Mouse (Mus musculus): ENCODE results near the gene Ppp1r1b. TPM values are rescaled to one million over a fixed set of nuclear protein-coding genes. Genes with fewer than 3 reads are reported as not detected.
"Not testable (repeated sequence)": the region's sequence is repeated elsewhere in the genome, so short reads cannot be mapped to it uniquely, and the experiment has no call there.

Ppp1r1b gene
- total RNA-seq, 2 experiments from 2014 or later, result 0.52 to 0.70 TPM

DNA sequence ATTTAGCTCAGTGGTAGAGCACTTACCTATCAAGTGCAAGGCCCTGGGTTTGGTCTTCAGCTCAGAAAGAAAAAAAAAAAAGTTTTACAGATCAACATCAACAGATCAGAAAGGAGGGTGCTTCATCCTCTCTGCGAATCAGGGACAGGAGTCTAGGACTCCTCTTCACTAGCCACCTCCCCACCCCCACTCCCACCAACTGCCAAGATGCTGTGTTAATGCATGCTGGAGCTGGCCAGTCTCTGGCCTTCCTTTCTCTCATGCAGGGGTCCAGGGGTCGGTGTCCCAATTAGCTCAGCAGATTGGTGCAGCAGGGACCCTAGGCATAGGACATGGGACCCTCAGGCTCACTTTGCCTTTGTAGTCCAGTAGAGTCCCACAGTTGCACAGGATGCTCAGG lies 22.4 kb downstream of the Ppp1r1b start:
- no peak for DNase-seq (ENCODE audit: low spot score in 2 of 2)

DNA sequence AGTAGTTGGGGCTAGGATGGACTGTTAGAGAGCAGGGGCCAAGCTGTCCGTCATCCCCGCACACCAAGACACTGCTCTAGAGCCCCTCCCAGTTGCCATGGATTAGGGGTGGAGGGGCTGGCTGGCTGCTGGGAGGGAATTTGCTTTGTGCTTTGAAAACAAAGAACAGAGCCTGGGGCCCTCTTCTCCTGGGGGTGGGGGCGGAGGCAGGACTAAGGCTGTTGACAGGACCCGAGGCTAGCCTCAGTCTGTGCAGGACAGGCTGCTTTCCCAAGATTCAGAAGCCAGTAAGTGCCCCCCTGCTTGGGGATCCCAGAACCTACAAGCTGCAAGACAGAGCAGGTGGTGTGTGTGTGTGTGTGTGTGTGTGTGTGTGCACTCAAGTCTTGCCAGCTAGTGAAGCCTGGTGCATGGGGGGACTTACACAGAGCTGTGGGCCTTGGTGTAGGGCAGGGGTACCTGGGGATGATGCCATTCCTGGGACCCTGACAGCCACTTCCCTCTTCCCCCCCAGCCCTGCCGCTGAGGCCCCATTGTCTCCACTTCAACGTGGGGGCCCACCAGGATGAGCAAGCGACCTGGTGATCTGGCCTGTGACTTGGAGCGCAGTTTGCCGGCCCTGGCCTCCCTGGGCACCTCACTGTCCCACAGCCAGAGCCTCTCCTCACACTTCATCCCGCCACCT lies 23.5 kb downstream of the Ppp1r1b start:
- no peak for DNase-seq (ENCODE audit: low spot score in 2 of 2)

DNA sequence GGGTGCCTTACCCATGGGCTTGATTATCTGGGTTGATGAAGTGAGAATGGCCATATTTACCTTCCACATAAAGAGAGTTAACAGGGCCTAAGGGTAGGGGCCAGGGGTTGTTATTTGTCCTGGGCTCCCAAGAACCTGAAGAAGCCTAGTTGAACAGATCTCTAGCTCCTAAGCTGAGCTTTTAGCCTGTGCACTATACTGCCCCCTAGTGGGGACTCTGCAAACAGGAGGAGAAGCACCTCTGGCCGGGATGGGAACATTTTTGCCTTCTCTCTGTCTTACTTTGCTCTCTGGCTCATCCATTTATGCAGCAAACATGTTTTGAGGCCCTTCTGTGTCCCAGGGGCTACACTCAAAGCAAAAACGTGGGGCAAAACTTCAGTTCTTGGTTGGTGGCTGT lies 24.2 kb downstream of the Ppp1r1b start:
- peak in 1 of 2 experiments; percentile 61 for DNase-seq (ENCODE audit: low spot score in 2 of 2)

- DNase-seq (ENCODE audit: low spot score in 2 of 2), result no peak
Observed at GRCm38 (mm10) chr11:98373244-98373643, 25.0 kb downstream of the Ppp1r1b start.

DNA sequence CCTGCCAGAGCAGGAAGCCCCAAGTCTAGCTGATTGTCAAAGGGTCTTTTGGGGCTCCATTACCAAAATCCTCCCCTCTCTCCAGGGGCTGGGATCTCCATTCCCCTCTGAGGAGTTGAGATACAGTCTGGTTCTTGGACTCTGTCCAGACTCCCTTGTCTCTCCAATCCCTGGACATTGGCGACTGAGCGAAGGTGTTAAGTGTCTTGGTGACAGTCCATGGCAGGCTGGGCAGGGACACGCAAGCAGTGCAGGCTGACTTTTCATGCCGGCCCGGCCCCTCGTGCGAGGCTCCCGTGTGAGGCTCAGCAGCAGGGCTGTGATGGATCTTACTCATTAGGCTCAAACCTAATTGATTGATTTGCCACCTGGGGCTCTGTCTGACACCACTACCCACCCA lies 26.1 kb downstream of the Ppp1r1b start:
- no peak for DNase-seq (ENCODE audit: low spot score in 2 of 2)

DNA sequence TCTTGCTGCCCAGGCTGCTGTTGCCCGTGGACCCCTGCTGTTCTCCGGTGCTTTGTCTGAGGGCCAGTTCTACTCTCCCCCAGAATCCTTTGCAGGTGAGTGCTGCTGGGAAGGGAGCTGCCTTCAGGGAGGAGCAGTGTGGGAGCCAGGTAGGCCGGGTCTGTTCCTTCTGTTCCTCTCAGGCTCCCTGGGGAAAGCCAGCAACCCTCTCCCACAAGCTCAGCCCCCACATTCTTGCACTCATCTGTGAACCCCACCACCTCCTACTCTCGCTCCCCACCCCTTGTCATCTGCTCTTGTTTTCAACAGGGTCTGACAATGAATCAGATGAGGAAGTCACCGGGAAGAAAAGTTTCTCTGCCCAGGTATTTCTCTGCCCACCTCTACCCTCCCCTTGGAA lies 28.6 kb downstream of the Ppp1r1b start:
- DNase-seq (ENCODE audit: low spot score in 2 of 2), result no peak

- no peak for DNase-seq (ENCODE audit: low spot score in 2 of 2)
Observed at GRCm38 (mm10) chr11:98377787-98378186, 29.6 kb downstream of the Ppp1r1b start.

DNA sequence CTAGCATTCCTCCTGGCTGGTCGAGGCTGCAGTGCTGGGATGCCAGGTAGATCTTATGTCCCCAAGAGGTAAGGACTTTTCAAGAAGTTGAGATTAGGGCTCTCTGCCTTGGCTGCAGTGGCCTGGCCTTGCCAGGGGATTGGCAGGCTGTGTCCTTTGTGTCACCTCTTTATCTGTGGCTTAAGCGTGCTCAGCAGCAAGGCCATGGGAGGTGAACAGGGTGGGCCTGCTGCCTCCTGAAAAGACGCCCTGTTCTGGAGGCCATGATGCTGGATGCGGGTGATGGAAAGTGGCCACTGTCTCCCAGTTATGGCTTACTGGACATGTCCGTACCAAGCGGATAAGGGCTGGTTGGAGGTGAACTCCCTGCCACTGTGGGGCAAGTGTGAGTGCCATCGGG lies 31.2 kb downstream of the Ppp1r1b start:
- no peak for DNase-seq (ENCODE audit: low spot score in 2 of 2)

DNA sequence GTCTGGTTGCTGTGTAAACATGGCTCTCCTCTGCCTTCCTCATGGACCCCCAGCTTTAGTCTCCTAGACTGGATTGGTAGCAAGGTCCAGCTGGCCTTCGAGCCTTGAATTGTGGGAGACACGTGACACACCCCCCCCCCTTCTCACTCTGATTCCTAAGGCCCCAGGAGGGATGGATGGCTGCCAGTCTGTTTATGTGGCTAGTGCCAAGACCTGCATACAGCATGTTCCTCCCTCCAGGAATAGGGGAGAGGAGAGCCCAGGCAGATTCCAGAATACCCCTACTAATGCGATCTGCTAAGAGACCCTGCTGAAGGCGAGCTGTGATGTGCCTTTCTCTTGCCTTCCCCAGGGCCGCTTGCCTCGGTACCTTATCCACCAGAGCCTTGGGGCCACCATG lies 31.9 kb downstream of the Ppp1r1b start:
- DNase-seq (ENCODE audit: low spot score in 2 of 2), result no peak

- DNase-seq (ENCODE audit: low spot score in 2 of 2), result no peak
Observed at GRCm38 (mm10) chr11:98381651-98382050, 33.4 kb downstream of the Ppp1r1b start.

DNA sequence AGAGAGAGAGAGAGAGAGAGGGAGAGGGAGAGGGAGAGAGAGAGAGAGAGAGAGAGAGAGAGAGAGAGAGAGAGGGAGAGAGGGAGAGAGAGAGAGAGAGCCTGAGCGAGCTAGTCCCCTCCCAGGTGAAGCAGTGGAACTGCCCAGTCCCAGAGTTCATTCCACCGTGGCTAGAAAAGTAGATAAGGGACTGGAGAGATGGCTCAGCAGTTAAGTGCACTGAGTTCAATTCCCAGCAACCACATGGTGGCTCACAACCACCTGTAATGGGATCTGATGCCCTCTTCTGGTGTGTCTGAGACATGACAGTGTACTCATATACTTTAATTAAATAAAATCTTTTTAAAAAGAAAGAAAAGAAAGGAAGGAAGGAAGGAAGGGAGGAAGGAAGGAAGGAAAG lies 34.2 kb downstream of the Ppp1r1b start:
- DNase-seq (ENCODE audit: low spot score in 2 of 2), result not testable (repeated sequence)

DNA sequence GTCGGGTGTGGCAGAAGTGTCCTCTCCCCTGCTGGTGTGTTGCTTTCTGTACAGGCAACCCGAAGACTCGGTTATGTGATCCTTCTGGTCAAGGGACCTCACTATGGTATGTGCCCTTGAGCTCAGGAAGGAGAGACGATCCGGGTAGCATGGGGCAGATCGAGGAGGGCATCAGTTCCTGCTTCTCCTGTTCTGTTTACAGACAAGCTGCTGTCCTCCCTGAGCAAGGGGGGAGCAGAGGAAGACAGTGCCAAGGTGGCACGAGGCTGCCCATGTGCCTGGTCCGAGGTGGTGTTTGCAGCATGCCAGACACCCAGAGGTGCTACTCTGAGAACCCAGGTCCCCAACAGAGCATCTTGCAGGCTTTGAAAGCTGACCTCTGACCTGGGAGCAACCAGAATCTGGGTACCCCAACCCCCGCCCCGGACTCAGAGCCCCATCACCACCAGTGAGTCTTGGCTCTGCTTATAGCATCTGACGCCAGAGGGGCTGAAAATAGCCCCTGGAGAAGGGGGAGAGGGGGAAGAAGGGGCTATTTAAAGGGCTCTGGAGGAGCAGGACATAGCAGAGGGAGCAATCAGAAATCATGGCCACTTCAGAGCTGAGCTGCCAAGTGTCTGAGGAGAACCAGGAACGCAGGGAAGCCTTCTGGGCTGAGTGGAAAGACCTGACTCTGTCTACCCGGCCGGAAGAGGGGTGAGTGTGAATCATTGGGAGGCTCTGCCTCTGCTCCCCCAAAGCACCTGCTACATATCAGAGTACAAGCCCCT lies 35.2 kb downstream of the Ppp1r1b start, which contains the start of gene Tcap:
Gene Tcap, plus strand, starts transcription at position 551 of the 770 bp plus-strand sequence.
- no peak for DNase-seq (ENCODE audit: low spot score in 2 of 2)

DNA sequence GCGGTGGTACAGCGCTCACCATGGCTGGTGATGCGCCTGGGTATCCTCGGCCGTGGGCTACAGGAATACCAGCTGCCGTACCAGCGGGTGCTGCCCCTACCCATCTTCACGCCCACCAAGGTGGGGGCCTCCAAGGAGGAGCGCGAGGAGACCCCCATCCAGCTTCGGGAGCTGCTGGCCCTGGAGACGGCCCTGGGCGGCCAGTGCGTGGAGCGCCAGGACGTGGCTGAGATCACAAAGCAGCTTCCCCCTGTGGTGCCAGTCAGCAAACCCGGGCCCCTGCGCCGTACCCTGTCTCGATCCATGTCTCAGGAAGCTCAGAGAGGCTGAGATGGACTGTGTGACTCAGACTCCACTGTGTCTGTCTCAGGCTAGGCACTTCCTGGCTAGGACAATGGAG lies 36.0 kb downstream of the Ppp1r1b start:
- no peak for DNase-seq (ENCODE audit: low spot score in 2 of 2)

DNA sequence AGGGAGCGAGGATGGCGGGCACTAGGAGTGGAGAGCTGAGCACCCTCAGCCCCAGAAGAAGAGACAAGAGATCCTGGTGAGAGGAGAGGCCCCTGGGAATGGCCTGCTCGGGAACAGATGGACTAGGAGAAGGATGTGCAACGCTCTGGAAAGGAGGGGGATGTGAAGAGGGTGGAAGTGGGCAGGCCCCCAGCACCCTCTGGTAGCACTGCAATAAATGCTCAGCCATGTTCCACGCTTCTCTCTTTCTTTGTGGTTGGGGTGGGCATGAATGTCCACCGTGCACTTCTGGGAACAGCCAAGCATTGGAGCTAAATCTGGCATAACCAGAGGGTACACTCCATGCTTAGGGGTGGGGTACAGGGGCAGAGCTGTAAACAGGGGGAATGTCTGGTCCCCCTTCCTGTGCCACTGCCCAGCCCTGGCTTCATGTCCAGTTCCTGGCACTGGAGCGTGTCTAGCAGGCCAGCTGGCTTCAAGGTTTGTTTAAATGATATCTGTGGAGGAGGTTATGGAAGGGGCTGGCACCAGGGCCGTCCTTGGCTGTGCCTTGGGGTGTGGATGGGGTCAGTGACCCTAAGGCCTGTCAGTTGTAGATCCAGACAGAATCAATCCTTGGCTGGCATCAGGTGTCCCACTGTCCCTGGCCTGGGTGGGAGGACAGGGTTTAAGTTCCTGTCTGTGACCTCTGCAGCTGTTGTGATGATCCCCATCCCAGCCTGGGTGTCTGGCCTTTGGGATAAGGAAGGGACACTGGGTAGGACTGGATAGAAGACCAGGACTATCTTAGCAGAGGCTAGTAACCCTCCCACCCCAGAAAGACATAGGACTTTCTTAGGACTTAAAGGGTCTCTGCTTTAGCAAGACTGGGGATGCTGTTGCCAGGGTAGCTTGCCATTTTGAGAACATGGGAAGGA lies 36.8 kb downstream of the Ppp1r1b start:
- DNase-seq (ENCODE audit: low spot score in 2 of 2), result peak in 1 of 2 experiments; percentile 31

DNA sequence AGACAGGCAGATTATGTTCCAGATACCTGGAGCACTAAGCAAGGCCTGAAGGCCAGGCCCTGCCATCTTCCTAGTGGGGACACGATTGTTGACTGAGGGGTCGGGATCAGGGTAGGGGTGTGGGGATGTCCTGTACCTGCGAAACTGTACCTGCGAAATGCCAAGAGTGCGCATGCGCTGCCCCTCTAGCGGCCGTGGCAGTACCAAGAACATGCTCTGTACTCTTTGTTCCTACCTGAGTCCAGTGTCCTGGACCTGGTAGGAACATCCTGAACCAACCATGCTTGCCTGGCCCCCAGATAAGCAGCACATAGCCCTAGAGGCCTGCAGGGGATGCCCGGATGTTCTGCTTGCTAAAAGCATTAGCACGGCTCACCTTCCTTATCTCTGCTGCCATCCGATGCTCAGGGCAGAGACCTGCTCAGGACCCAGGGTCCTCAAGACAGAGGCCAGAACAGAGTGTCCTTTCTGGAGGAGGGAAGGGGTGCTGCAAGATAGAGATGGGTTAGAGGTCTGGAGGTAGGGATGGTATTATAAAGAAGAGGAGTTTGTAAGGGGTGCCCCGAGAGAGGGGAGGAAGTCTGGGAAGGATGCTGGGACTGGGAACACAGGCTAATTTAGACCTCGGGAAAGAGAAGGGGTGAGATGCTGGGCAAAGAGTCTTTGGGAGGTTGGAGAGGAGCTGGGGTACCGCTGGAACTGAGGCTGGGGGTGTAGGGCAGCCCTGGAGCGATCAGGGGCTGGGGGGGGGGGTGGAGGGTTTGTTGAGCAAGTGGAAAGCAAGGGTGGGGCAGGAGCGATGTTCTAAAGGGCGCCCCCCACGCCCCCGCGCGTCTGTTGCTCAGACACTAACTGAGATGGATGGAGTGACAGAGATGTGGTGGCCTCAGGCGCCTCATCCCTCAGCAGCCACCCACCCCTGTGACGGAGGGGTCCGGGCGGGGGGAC lies 37.7 kb downstream of the Ppp1r1b start, which contains the start of gene Pnmt:
Gene Pnmt, plus strand, starts transcription at position 813 of the 948 bp plus-strand sequence.
- DNase-seq (ENCODE audit: low spot score in 2 of 2), result peak in 1 of 2 experiments; percentile 8

- DNase-seq (ENCODE audit: low spot score in 2 of 2), result peak in 1 of 2 experiments; percentile 8
Observed at GRCm38 (mm10) chr11:98386596-98386995, 38.4 kb downstream of the Ppp1r1b start.

DNA sequence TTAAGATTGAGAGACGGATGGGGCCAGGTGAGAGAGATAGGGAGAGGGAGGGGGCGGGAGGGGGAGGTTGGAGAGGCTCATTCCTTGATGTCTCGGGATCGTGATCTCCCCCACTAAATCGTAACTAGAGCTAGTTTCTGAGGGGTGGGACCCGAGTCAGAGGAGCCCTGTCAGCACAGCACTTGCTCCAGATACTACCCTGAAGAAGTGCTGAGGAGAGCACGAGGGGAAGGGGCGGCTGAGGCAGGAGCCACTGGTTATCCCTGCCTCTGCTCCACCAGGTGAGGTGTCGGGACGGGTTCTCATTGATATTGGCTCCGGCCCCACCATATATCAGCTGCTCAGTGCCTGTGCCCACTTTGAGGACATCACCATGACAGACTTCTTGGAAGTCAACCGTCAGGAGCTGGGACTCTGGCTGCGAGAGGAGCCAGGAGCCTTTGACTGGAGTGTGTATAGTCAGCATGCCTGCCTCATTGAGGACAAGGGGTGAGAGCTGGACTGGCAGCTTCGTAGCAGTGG lies 38.9 kb downstream of the Ppp1r1b start:
- peak in 1 of 2 experiments; percentile 7 for DNase-seq (ENCODE audit: low spot score in 2 of 2)

- DNase-seq (ENCODE audit: low spot score in 2 of 2), result no peak
Observed at GRCm38 (mm10) chr11:98388282-98388681, 40.1 kb downstream of the Ppp1r1b start.

DNA sequence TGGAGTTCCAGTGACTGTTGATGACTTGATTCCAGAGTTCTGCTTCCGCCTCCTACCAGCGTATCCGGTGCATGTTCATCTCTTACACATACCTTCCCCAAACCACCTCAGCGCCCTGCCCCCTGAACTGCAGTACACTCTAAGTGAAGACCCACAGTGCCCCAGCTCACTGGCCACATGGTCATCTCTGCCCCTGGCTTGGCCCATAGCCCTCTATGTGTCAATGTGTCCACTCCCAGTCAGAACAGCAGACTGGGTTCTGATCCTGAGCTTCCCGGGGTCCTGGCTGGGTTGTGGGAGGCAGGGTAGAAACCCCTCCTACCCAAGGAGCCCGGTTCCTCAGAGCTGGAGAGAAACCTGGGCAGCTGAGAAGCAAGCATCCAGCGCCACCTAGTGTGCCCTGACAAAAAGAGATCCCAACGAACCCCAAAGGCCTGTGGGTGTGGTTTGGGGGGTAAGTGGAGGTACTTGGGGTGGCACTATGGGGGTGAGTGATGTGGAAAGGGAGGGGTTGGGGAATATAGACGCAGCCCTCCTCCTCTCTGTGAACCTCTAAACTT lies 41.1 kb downstream of the Ppp1r1b start:
- peak in 1 of 2 experiments; percentile 34 for DNase-seq (ENCODE audit: low spot score in 2 of 2)

DNA sequence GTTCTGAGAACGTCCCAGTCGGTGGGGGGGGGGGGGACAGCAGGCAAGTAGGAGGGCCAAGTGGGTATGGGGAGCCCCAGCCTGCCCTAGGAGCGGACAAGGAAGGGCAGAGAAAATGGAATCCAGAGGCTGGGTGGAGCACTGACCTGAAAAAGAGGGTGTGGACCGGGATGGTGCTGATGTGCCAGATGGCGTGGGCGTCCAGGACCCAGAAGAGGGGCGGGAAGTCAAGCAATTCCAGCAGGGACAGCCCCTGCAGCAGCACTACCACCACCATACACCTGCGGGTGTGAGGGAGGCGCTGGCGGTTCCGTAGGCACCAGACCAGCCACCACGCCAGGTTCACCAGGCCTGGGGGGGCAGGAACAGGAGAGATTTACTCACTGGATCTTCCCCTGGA lies 41.9 kb downstream of the Ppp1r1b start:
- DNase-seq (ENCODE audit: low spot score in 2 of 2), result peak in 1 of 2 experiments; percentile 11
